Mouse (Mus musculus) myocyte (in vitro differentiated cells): ENCODE data around the gene Ak2. TPM values are rescaled to one million over a fixed set of nuclear protein-coding genes. Genes with fewer than 3 reads are reported as not detected.

Experiments
- H3K27me3 ChIP-seq: one replicate; pipeline ENCODE4 v1.6.1; 2011; ENCODE audit not compliant: control insufficient read depth, insufficient read depth, insufficient read length
- H3K36me3 ChIP-seq: one replicate; pipeline ENCODE4 v1.6.1; 2011; ENCODE audit not compliant: control insufficient read depth, insufficient read depth
- H3K4me2 ChIP-seq: one replicate; pipeline ENCODE4 v1.6.1; 2011; ENCODE audit warnings: low read depth, control low read depth
- H3K4me3 ChIP-seq: one replicate; pipeline ENCODE4 v1.5.1; 2011; ENCODE audit warnings: mild to moderate bottlenecking, control low read depth, moderate library complexity
- H3K79me2 ChIP-seq: one replicate; pipeline ENCODE4 v1.6.1; 2011; ENCODE audit not compliant: control insufficient read depth, insufficient read depth
- H3ac ChIP-seq: one replicate; pipeline ENCODE4 v1.6.1; 2011; ENCODE audit not compliant: control insufficient read depth, insufficient read length
- CEBPB ChIP-seq: IDR thresholded peaks from 2 replicates; pipeline ENCODE4 v1.6.1; 2011; ENCODE audit warnings: mild to moderate bottlenecking, moderate library complexity; ENCODE audit not compliant: poor library complexity, insufficient read depth, severe bottlenecking
- E2F4 ChIP-seq: IDR thresholded peaks from one replicate; pipeline ENCODE4 v1.6.1; 2011; ENCODE audit warnings: mild to moderate bottlenecking, control low read depth, moderate library complexity; ENCODE audit not compliant: insufficient read depth
- MAX ChIP-seq: IDR thresholded peaks from one replicate; pipeline ENCODE4 v1.6.1; 2011; ENCODE audit warnings: low read depth, mild to moderate bottlenecking, control low read depth
- MYOD1 ChIP-seq, 3 experiments: IDR thresholded peaks; one replicate each; pipeline ENCODE4 v1.6.1; 2011; ENCODE audit warnings: control low read depth in 2 of 3, low read depth in 2 of 3, mild to moderate bottlenecking in 2 of 3, moderate library complexity in 1 of 3; ENCODE audit not compliant: insufficient read length in 2 of 3, control insufficient read depth in 1 of 3
- MYOG ChIP-seq, 3 experiments: IDR thresholded peaks; one replicate each; pipeline ENCODE4 v1.6.1; 2011; ENCODE audit warnings: control low read depth in 2 of 3, low read depth in 2 of 3, mild to moderate bottlenecking in 2 of 3; ENCODE audit not compliant: insufficient read length in 2 of 3, control insufficient read depth in 1 of 3, insufficient read depth in 1 of 3
- POLR2A ChIP-seq: IDR thresholded peaks from one replicate; pipeline ENCODE4 v1.6.1; 2011; ENCODE audit warnings: low read depth, mild to moderate bottlenecking, control low read depth, moderate library complexity; ENCODE audit not compliant: insufficient read length
- POLR2AphosphoS2 ChIP-seq: IDR thresholded peaks from one replicate; pipeline ENCODE4 v1.6.1; 2011; ENCODE audit warnings: low read depth, control low read depth; ENCODE audit not compliant: insufficient read length
- REST ChIP-seq: IDR thresholded peaks from one replicate; pipeline ENCODE4 v1.6.1; 2011; ENCODE audit warnings: mild to moderate bottlenecking, control low read depth, moderate library complexity; ENCODE audit not compliant: insufficient read depth, insufficient read length
- SRF ChIP-seq: IDR thresholded peaks from one replicate; pipeline ENCODE4 v1.6.1; 2011; ENCODE audit warnings: low read depth; ENCODE audit not compliant: control insufficient read depth, insufficient read length
- TCF12 ChIP-seq: IDR thresholded peaks from one replicate; pipeline ENCODE4 v1.6.1; 2011; ENCODE audit warnings: mild to moderate bottlenecking, control low read depth; ENCODE audit not compliant: poor library complexity, insufficient read depth, severe bottlenecking
- TCF3 ChIP-seq: IDR thresholded peaks from one replicate; pipeline ENCODE4 v1.6.1; 2011; ENCODE audit warnings: low read depth, control low read depth; ENCODE audit not compliant: insufficient read length
- USF1 ChIP-seq: IDR thresholded peaks from one replicate; pipeline ENCODE4 v1.6.1; 2011; ENCODE audit warnings: low read depth, mild to moderate bottlenecking, control low read depth, moderate library complexity
- polyA plus RNA-seq: library from polyadenylated mRNA; unstranded; fragments of >200 nt; fragmentation: generic; extraction: Trizol; gene quantifications from one replicate; pipeline ENCODE4 v1.2.1, GENCODE M21; 2012; ENCODE audit warnings: missing spikeins

The Ak2 gene
- polyA plus RNA-seq, 1 experiment: 83.0 TPM

GRCm38 (mm10) chr4:128998401-128998800 is 6.6 kb downstream of the Ak2 start:
- Histone ChIP-seq H3K4me2 (no peak overlapping the region), H3ac (no peak overlapping the region), H3K79me2 (peaks cover 62% of the 10 kb centered on the region), H3K36me3 (peaks cover 42% of the 10 kb centered on the region), H3K27me3 (no peaks in the 10 kb centered on the region), H3K4me3 (no peak overlapping the region)
- no peak for TF ChIP-seq MYOD1 (IDR thresholded peaks at IDR 0.05; ENCODE audit: control insufficient read depth in 1 of 3, insufficient read length in 2 of 3, low read depth in 2 of 3)
- no peak for TF ChIP-seq REST
- no peak for TF ChIP-seq SRF
- no peak for TF ChIP-seq POLR2A
- TF ChIP-seq USF1: no peak
- no peak for TF ChIP-seq E2F4
- no peak for TF ChIP-seq MYOG (IDR thresholded peaks at IDR 0.05; ENCODE audit: control insufficient read depth in 1 of 3, insufficient read depth in 1 of 3, insufficient read length in 2 of 3, low read depth in 2 of 3)
- TF ChIP-seq TCF12: no peak
- TF ChIP-seq POLR2AphosphoS2: no peak
- TF ChIP-seq CEBPB: no peak
- TF ChIP-seq MAX: no peak
- TF ChIP-seq TCF3: no peak

DNA sequence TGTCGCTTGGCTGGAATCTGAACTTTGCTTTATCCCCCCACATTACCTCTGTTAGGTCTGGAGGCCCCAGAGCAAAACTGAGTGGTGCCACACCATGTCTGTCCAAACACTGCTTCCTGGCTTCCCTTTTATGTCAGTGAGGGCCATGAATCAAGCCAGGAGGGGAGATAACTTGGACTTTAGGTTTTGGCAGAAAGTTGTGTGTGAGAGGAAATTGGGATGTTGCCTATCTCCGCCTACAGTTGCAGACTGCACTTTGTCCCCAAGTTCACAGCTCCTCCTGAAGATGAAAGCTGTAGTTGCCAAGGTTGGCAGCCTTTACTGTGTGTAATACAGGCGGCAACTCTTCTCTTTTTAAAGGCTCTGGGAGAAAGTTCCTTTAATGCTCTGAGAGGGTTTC is 9.0 kb downstream of the Ak2 start:
- H3K4me3 ChIP-seq: no peak overlapping the region
- H3K4me2 ChIP-seq: no peak overlapping the region
- no peaks in the 10 kb centered on the region for H3K27me3 ChIP-seq
- TF ChIP-seq MAX: no peak
- no peak for TF ChIP-seq POLR2AphosphoS2
- no peak for TF ChIP-seq TCF12
- no peak overlapping the region for H3ac ChIP-seq
- peaks cover 38% of the 10 kb centered on the region for H3K79me2 ChIP-seq
- peaks cover 43% of the 10 kb centered on the region for H3K36me3 ChIP-seq

GRCm38 (mm10) chr4:129003720-129004119 is 12.0 kb downstream of the Ak2 start:
- H3K4me3 ChIP-seq: no peak overlapping the region
- H3K79me2 ChIP-seq: peaks cover 10% of the 10 kb centered on the region
- H3K4me2 ChIP-seq: no peak overlapping the region
- H3ac ChIP-seq: no peak overlapping the region
- TF ChIP-seq REST (no peak), SRF (no peak), MAX (no peak), POLR2AphosphoS2 (no peak), MYOD1 (IDR thresholded peaks at IDR 0.05; ENCODE audit: control insufficient read depth in 1 of 3, insufficient read length in 2 of 3, low read depth in 2 of 3) (no peak), USF1 (no peak), MYOG (IDR thresholded peaks at IDR 0.05; ENCODE audit: control insufficient read depth in 1 of 3, insufficient read depth in 1 of 3, insufficient read length in 2 of 3, low read depth in 2 of 3) (no peak), CEBPB (no peak), TCF12 (no peak), TCF3 (no peak), E2F4 (no peak), POLR2A (no peak)
- no peaks in the 10 kb centered on the region for H3K27me3 ChIP-seq
- peaks cover 41% of the 10 kb centered on the region for H3K36me3 ChIP-seq

GRCm38 (mm10) chr4:129008006-129008519 is 16.3 kb downstream of the Ak2 start:
- Histone ChIP-seq H3K27me3 (no peaks in the 10 kb centered on the region), H3K4me2 (peak overlapping the region; percentile 15), H3K79me2 (no peaks in the 10 kb centered on the region), H3ac (no peak overlapping the region), H3K36me3 (peaks cover 12% of the 10 kb centered on the region), H3K4me3 (no peak overlapping the region)
- TF ChIP-seq SRF: no peak
- no peak for TF ChIP-seq USF1
- no peak for TF ChIP-seq MYOD1 (IDR thresholded peaks at IDR 0.05; ENCODE audit: control insufficient read depth in 1 of 3, insufficient read length in 2 of 3, low read depth in 2 of 3)
- TF ChIP-seq CEBPB: no peak

GRCm38 (mm10) chr4:129008672-129009071 is 16.9 kb downstream of the Ak2 start:
- TF ChIP-seq POLR2AphosphoS2 (no peak), USF1 (peak; percentile 65), SRF (no peak), MYOD1 (IDR thresholded peaks at IDR 0.05; ENCODE audit: control insufficient read depth in 1 of 3, insufficient read length in 2 of 3, low read depth in 2 of 3) (peak in 2 of 3 experiments; percentile 64 to 65), REST (no peak), POLR2A (no peak), TCF12 (no peak), MYOG (IDR thresholded peaks at IDR 0.05; ENCODE audit: control insufficient read depth in 1 of 3, insufficient read depth in 1 of 3, insufficient read length in 2 of 3, low read depth in 2 of 3) (peak in 2 of 3 experiments; percentile 40 to 49), TCF3 (peak; percentile 6), MAX (no peak), E2F4 (no peak), CEBPB (no peak)
- Histone ChIP-seq H3K36me3 (peaks cover 9% of the 10 kb centered on the region), H3K4me3 (no peak overlapping the region), H3K79me2 (no peaks in the 10 kb centered on the region), H3K27me3 (no peaks in the 10 kb centered on the region), H3ac (no peak overlapping the region), H3K4me2 (peak overlapping the region; percentile 15)
